Mouse (Mus musculus): ENCODE data around the gene Mapkapk5.
A peak's percentile ranks its signal among the peaks of the same experiment; 100 is the strongest.

The Mapkapk5 gene

GRCm38 (mm10) chr5:121564468-121564895, 18.8 kb upstream of the Mapkapk5 start:
- peak; percentile 89 for DNase-seq (ENCODE audit: low read depth)

DNA sequence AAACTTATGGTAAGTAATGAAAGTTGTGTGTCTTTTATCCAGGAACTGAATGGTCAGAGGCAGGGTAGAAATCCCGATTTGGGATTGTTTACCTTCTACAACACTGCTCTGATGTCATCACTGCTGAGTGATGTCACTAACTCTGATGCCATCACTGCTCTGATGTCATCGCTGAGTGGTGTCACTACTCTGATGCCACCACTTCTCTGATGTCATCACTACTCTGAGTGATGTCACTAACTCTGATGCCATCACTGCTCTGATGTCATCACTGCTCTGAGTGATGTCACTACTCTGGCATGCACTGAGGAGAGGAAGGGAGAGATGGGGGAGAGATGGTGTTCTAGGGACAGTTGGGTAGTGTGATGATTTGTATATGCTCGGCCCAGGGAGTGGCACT, 16.7 kb upstream of the Mapkapk5 start:
- no peak for DNase-seq (ENCODE audit: low read depth)

DNA sequence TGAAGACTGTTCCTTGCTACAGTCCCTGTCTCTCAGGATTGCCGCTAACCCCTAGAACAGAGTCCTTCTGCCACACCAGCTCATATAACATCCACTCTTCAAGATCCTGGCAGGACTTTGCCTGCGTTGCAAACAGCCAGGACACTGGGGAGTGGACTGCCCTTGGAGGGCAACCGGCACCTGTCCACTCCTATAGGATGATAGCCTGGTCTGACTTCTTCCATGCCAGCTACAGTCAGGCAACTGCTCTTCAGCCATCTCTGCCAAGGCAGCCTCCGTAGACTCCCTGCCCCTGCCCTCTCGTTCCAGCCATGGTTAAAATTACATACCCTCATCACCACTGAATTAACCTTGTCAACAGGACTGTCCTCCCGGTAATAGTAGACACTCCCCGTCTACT, 3.5 kb upstream of the Mapkapk5 start:
- no peak for DNase-seq (ENCODE audit: low read depth)

DNA sequence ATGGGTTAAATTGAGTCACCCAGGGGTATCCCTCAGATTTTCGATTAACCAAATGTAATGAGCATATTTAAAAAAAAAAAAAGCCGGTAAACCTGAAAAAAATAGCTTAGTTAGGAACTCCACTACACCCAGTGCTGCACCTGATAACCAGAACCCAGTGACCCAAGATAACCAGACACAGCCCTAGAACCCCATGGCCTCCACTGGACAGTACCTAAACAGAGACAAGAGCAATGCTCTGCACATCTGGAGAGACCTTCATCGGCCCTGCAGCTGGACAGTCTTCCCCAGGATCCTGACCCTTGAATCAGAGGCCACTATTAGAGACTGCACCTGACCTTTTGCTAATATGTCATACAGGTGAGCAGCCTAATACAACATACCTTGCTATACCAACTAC, 1.4 kb upstream of the Mapkapk5 start:
- DNase-seq (ENCODE audit: low read depth), result no peak

- peak; percentile 86 for DNase-seq (ENCODE audit: low read depth)
These were observed 808 bp upstream of the Mapkapk5 start for GRCm38 (mm10) chr5:121546530-121546895.

GRCm38 (mm10) chr5:121544910-121545792, 554 bp downstream of the Mapkapk5 start, which contains the start of the genes Adam1a and Gm42878:
TSS of gene Adam1a (minus strand) at chr5:121545482.
TSS of gene Gm42878 (minus strand) at chr5:121545482.
- peak; percentile 17 for DNase-seq (ENCODE audit: low read depth)

GRCm38 (mm10) chr5:121543370-121543769, 2.3 kb downstream of the Mapkapk5 start:
- no peak for DNase-seq (ENCODE audit: low read depth)

DNA sequence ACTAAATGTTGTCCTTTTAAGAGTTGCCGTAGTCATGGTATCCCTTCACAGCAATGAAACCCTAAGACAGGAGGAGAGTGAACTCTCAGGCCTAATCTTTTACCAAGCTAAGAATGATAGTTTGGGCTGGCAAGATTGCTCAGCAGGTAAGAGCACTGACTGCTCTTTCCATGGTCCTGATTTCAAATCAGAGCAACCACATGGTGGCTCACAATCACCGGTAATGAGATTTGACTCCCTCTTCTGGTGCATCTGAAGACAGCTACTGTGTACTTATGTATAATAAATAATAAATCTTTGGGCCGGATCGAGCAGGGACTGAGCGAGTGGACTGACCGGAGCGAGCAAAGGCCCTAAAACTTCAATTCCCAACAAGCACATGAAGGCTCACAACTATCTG, 4.5 kb downstream of the Mapkapk5 start:
- peak; percentile 61 for DNase-seq (ENCODE audit: low read depth)

- no peak for DNase-seq (ENCODE audit: low read depth)
These were observed 5.6 kb downstream of the Mapkapk5 start for GRCm38 (mm10) chr5:121540066-121540465.

GRCm38 (mm10) chr5:121537588-121537987, 8.1 kb downstream of the Mapkapk5 start:
- DNase-seq (ENCODE audit: low read depth), result no peak

GRCm38 (mm10) chr5:121536921-121537555, 8.7 kb downstream of the Mapkapk5 start:
- no peak for DNase-seq (ENCODE audit: low read depth)

- DNase-seq (ENCODE audit: low read depth), result no peak
These were observed 10.6 kb downstream of the Mapkapk5 start for GRCm38 (mm10) chr5:121535116-121535515.

DNA sequence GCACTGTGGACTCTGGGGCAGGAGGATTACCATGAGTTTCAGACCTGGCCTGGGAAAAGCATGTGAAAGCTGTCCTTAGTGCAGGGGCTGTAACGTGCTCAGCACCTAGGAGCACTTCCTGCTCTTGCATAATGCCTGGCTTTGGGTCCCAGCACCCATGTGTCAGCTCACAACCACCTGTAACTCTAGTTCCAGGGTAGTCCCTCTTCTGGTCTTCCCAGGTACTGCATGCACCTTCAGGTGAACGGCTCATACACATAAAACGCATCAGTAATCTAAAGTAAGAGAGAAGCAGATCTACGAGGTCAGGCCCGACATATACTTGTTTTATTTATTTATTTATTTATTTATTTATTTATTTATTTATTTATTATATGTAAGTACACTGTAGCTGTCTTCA, 11.2 kb downstream of the Mapkapk5 start:
- DNase-seq (ENCODE audit: low read depth), result peak; percentile 43

DNA sequence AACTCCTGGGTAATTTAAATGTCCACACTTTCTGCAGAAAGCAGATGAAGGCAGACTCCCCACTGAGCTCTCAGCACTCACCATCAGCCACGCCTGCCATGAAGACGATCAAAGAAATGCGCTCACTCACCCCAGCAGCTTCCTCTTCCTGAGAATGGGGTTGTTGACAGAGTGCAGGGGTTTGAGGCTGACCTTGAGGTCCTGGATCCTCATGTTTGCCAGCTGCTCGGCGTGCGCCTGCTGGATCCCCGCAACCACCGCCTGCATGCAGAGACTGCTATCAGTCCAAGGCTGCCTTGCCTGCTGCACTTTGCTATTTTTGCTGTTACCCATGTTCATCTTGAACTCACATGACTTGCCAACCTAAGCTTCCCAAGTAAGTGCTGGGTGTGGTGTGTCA, 18.7 kb downstream of the Mapkapk5 start:
- peak; percentile 39 for DNase-seq (ENCODE audit: low read depth)

DNA sequence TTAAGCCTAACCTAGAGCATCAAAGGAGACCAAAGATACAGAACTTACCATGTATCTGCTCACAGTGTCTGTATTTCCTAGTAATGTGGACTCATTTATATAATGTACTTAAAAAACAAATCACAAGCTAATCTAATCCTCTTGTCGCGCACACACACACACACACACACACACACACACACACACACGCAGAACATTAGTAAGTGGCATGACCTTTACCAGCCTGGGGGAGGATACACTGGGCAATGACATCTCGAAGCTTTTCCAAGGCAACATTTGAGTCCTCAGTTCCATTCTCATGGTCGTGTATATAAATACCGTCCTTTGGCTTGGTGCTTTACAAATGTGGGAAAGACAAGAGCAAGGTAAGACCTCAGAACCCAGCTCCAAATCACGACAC, 19.2 kb downstream of the Mapkapk5 start:
- no peak for DNase-seq (ENCODE audit: low read depth)

GRCm38 (mm10) chr5:121525774-121526450, 19.8 kb downstream of the Mapkapk5 start:
- DNase-seq (ENCODE audit: low read depth), result no peak

- peak; percentile 77 for DNase-seq (ENCODE audit: low read depth)
These were observed 25.9 kb downstream of the Mapkapk5 start for GRCm38 (mm10) chr5:121519758-121520157.

- peak; percentile 54 for DNase-seq (ENCODE audit: low read depth)
These were observed 26.7 kb downstream of the Mapkapk5 start for GRCm38 (mm10) chr5:121518983-121519382.

- DNase-seq (ENCODE audit: low read depth), result no peak
These were observed 35.7 kb downstream of the Mapkapk5 start for GRCm38 (mm10) chr5:121510009-121510408.

DNA sequence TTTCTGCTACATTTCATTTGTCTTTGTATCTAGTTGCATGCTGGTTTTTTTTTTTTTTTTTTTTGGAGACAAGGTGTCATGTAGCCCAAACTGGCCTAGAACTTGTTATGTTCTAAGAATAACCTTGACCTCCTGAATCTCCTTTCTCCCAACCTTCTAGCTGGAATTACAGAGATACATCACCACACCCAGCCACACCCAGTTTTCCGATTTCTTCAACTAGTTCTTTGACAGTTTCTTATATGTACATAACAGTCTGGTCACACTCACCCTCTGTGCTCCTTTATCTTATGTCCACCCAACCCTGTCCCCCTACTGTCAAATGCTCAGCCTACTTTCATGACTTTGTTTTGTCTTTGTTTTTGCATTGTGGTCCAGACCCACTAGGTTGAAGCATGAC, 38.9 kb downstream of the Mapkapk5 start:
- DNase-seq (ENCODE audit: low read depth), result no peak

DNA sequence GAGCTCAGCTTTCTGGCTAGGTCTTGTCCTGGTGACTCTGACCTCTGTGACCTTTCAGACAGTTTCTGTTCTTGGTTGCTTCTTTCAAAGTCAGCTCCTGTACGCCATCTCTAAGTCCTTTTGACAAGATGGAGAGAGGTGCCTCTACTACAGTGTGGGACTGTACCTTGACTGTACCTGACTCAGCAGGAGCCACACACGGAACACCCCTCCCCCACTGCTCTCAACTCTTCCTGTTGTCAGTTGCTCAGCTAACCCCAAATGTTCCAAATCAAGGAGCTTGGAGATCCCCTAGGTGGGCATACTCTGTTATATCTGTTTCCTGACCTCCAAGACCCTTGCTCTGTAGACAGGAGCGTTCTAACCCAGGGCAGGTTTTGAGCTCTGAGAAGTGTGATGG, 42.5 kb downstream of the Mapkapk5 start, which contains the start of gene Adam1b:
Adam1b (minus strand) TSS at position 205 of the 400 bp plus-strand sequence.
- DNase-seq (ENCODE audit: low read depth), result no peak

GRCm38 (mm10) chr5:121501424-121501996, 44.2 kb downstream of the Mapkapk5 start:
- DNase-seq (ENCODE audit: low read depth), result peak; percentile 83
